In genomic region chr3:97634288-97634761, GRCm38 (mm10) we compare ENCODE assay signal across 11 mouse cellular contexts. TPM values are rescaled to one million over a fixed set of nuclear protein-coding genes. Genes with fewer than 3 reads are reported as not detected.
A peak's percentile ranks its signal among the peaks of the same experiment; 100 is the strongest.
DNase-seq lines count a peak whose midpoint lies in the region; ATAC-seq lines count a peak whose summit lies in the region.
"Had no signal": no experiment of that assay in that cellular context is flagged by ENCODE, and none has a peak within 500 bp of the region (broad histone marks: within the 10 kb centered on the region; RNA-seq: fewer than 3 reads in every experiment).

No protein-coding gene starts in this region.

- 0 out of 2 replicates have a peak, but pooled peaks cover 3% of the 10 kb centered on the region for H3K4me1 ChIP-seq in intestine, embryonic 15.5 days (replicated peaks)

- no peaks in the 10 kb centered on the region for H3K36me3 ChIP-seq in intestine, embryonic 15.5 days

- 32% methylated on average over 3 of the region's 3 CpGs for WGBS in intestine, embryonic 15.5 days

- no peaks in the 10 kb centered on the region for H3K9me3 ChIP-seq in intestine, embryonic 15.5 days

- no peak overlapping the region for H3K27ac ChIP-seq in intestine, embryonic 15.5 days

- peak; percentile 50 for DNase-seq in adrenal gland, adult 2 months
- DNase-seq in adrenal gland, adult 18-20 months (ENCODE audit: low spot score in 2 of 2): no peak
- DNase-seq in ovary, postnatal 36 days (ENCODE audit: low spot score): peak; percentile 26
- no peak for DNase-seq in ovary, postnatal 14 days (ENCODE audit: low spot score)
- DNase-seq in telencephalon, adult 2 months (ENCODE audit: low read depth, low spot score): peak; percentile 8
- DNase-seq in cerebellum, adult 11-12 months: no peak
- DNase-seq: B cell, adult 2 months; cerebellum, adult 2 months had no signal

- no peak overlapping the region for H3K4me3 ChIP-seq in intestine, embryonic 15.5 days (replicated peaks)

- no peak overlapping the region for H3K9ac ChIP-seq in intestine, embryonic 15.5 days

- no peak overlapping the region for H3K4me2 ChIP-seq in intestine, embryonic 15.5 days (replicated peaks)

- peak; percentile 71 for ATAC-seq in intestine, embryonic 15.5 days
- no peak for ATAC-seq in CD4-positive, CD25-positive, alpha-beta regulatory T cell, adult 4 months

- no peaks in the 10 kb centered on the region for H3K27me3 ChIP-seq in intestine, embryonic 15.5 days (replicated peaks)

RNA-seq across cellular contexts. Expression of gene Fmo5, which starts 5.7 kb away (rescaled TPM):
- 10 to 100 TPM; 13.8 to 14.7 TPM for total RNA-seq in adrenal gland, adult 2 months (2021)
- polyA plus RNA-seq in adrenal gland, adult 2 months (2012; rRNA removed): 1.8 and 3.0 TPM in 2 replicates
- 10 to 100 TPM; 13.3 to 15.2 TPM for total RNA-seq in adrenal gland, adult 18-20 months (2021)
- polyA plus RNA-seq in intestine, embryonic 15.5 days (2015; fragmentation: Nextera tagmentation; extraction: Ambion mirVana): 30.8 and 33.0 TPM in 2 replicates
- 10 to 100 TPM; 13.4 to 14.9 TPM for polyA plus RNA-seq in CD4-positive, CD25-positive, alpha-beta regulatory T cell, adult 4 months (2017; shearing (Covaris generic))

RNA-seq across cellular contexts. Expression of gene Prkab2, which starts 23.7 kb away (rescaled TPM):
- total RNA-seq in adrenal gland, adult 2 months (2021): 1 to 10 TPM; 8.3 to 9.6 TPM
- polyA plus RNA-seq in adrenal gland, adult 2 months (2012; rRNA removed): 3.1 and 3.9 TPM in 2 replicates
- 10 to 100 TPM in 1 of 2 experiments, 1 to 10 TPM in 1; 8.8 to 13.8 TPM for total RNA-seq in adrenal gland, adult 18-20 months (2021)
- 6.7 and 6.8 TPM in 2 replicates for polyA plus RNA-seq in intestine, embryonic 15.5 days (2015; fragmentation: Nextera tagmentation; extraction: Ambion mirVana)
- polyA plus RNA-seq in CD4-positive, CD25-positive, alpha-beta regulatory T cell, adult 4 months (2017; shearing (Covaris generic)): 1 to 10 TPM; 2.5 to 2.9 TPM

RNA-seq across cellular contexts. Expression of gene Chd1l, which starts 24.3 kb away (rescaled TPM):
- 10 to 100 TPM; 13.6 to 14.6 TPM for total RNA-seq in adrenal gland, adult 2 months (2021)
- polyA plus RNA-seq in adrenal gland, adult 2 months (2012; rRNA removed): 1.7 and 1.9 TPM in 2 replicates
- total RNA-seq in adrenal gland, adult 18-20 months (2021): 10 to 100 TPM in 1 of 2 experiments, 1 to 10 TPM in 1; 8.5 to 11.6 TPM
- polyA plus RNA-seq in intestine, embryonic 15.5 days (2015; fragmentation: Nextera tagmentation; extraction: Ambion mirVana): 19.6 and 20.5 TPM in 2 replicates
- 10 to 100 TPM; 24.9 to 38.2 TPM for polyA plus RNA-seq in CD4-positive, CD25-positive, alpha-beta regulatory T cell, adult 4 months (2017; shearing (Covaris generic))

RNA-seq across cellular contexts. Expression of gene Gm17651, which starts 40.2 kb away (rescaled TPM):
- total RNA-seq in adrenal gland, adult 2 months (2021): not detected
- polyA plus RNA-seq in adrenal gland, adult 2 months (2012; rRNA removed): not detected in 2 replicates
- not detected for total RNA-seq in adrenal gland, adult 18-20 months (2021)
- not detected in 2 replicates for polyA plus RNA-seq in intestine, embryonic 15.5 days (2015; fragmentation: Nextera tagmentation; extraction: Ambion mirVana)
- polyA plus RNA-seq in CD4-positive, CD25-positive, alpha-beta regulatory T cell, adult 4 months (2017; shearing (Covaris generic)): not detected
- polyA plus RNA-seq: cerebellum, adult 2 months; large intestine, adult 2 months had no signal

Comparison
In these comparisons a context has a peak if more than half of its experiments do, and no peak if none do; other contexts are left out.
1. DNase-seq: peak in adrenal gland, adult 2 months (single experiment), ovary, postnatal 36 days (single experiment) and telencephalon, adult 2 months (single experiment); none in adrenal gland, adult 18-20 months (0 of 2), ovary, postnatal 14 days (single experiment) and cerebellum, adult 11-12 months (single experiment).